Mouse (Mus musculus) urinary bladder, adult 2 months (tissue): ENCODE data around the gene Akap8l. TPM values are rescaled to one million over a fixed set of nuclear protein-coding genes. Genes with fewer than 3 reads are reported as not detected.
A peak's percentile ranks its signal among the peaks of the same experiment; 100 is the strongest.

Experiments used
- DNase-seq: peaks from one replicate; pipeline ENCODE4 v3.0.0; 2022; ENCODE audit warnings: low spot score
- polyA plus RNA-seq: library from polyadenylated mRNA; depleted of rRNA; stranded (reverse); fragments of >200 nt; gene quantifications from 2 replicates; pipeline ENCODE4 v1.2.3, GENCODE M21; 2012; rRNA removed

Gene Akap8l
- 149 and 154 TPM in 2 replicates for polyA plus RNA-seq

GRCm38 (mm10) chr17:32350382-32350983 lies at the start of gene Akap8l:
Gene Akap8l (minus strand): TSS chr17:32350607.
- peak; percentile 85 for DNase-seq

- no peak for DNase-seq
Measured at GRCm38 (mm10) chr17:32396266-32396665, 45.9 kb upstream of the Akap8l start.

- no peak for DNase-seq
Measured at GRCm38 (mm10) chr17:32393944-32394343, 43.5 kb upstream of the Akap8l start.

- DNase-seq, result peak; percentile 87
Measured at GRCm38 (mm10) chr17:32389101-32389659, 38.8 kb upstream of the Akap8l start, which contains the start of gene Wiz. Gene Wiz (minus strand): TSS chr17:32389439.

GRCm38 (mm10) chr17:32388370-32389100 lies 38.1 kb upstream of the Akap8l start:
- DNase-seq, result peak; percentile 49

GRCm38 (mm10) chr17:32387986-32388369 lies 37.6 kb upstream of the Akap8l start:
- no peak for DNase-seq

- no peak for DNase-seq
Measured at GRCm38 (mm10) chr17:32386659-32387432, 36.4 kb upstream of the Akap8l start.

- no peak for DNase-seq
Measured at GRCm38 (mm10) chr17:32383661-32384060, 33.3 kb upstream of the Akap8l start.

GRCm38 (mm10) chr17:32382576-32382975 lies 32.2 kb upstream of the Akap8l start:
- no peak for DNase-seq

- no peak for DNase-seq
Measured at GRCm38 (mm10) chr17:32378786-32379185, 28.4 kb upstream of the Akap8l start.

- no peak for DNase-seq
Measured at GRCm38 (mm10) chr17:32377137-32377536, 26.7 kb upstream of the Akap8l start.

GRCm38 (mm10) chr17:32376475-32376874 lies 26.1 kb upstream of the Akap8l start:
- no peak for DNase-seq

- DNase-seq, result no peak
Measured at GRCm38 (mm10) chr17:32368991-32369578, 18.7 kb upstream of the Akap8l start.

GRCm38 (mm10) chr17:32367706-32368105 lies 17.3 kb upstream of the Akap8l start:
- no peak for DNase-seq

- no peak for DNase-seq
Measured at GRCm38 (mm10) chr17:32365296-32365695, 14.9 kb upstream of the Akap8l start.

- no peak for DNase-seq
Measured at GRCm38 (mm10) chr17:32364850-32365249, 14.4 kb upstream of the Akap8l start.

GRCm38 (mm10) chr17:32364331-32364730 lies 13.9 kb upstream of the Akap8l start:
- peak; percentile 79 for DNase-seq

- DNase-seq, result no peak
Measured at GRCm38 (mm10) chr17:32363821-32364301, 13.5 kb upstream of the Akap8l start.

GRCm38 (mm10) chr17:32362686-32363085 lies 12.3 kb upstream of the Akap8l start:
- DNase-seq, result no peak

GRCm38 (mm10) chr17:32359928-32360327 lies 9.5 kb upstream of the Akap8l start:
- DNase-seq, result no peak

- no peak for DNase-seq
Measured at GRCm38 (mm10) chr17:32358943-32359340, 8.5 kb upstream of the Akap8l start.
